Mouse (Mus musculus) mesoderm, embryonic 11.5 days (tissue): ENCODE data around the gene Lbx2.
A peak's percentile ranks its signal among the peaks of the same experiment; 100 is the strongest.

Source experiments
- DNase-seq: peaks from one replicate; pipeline ENCODE4 v3.0.0-alpha.2; 2012; ENCODE audit warnings: low read depth, low spot score

Lbx2 gene

DNA sequence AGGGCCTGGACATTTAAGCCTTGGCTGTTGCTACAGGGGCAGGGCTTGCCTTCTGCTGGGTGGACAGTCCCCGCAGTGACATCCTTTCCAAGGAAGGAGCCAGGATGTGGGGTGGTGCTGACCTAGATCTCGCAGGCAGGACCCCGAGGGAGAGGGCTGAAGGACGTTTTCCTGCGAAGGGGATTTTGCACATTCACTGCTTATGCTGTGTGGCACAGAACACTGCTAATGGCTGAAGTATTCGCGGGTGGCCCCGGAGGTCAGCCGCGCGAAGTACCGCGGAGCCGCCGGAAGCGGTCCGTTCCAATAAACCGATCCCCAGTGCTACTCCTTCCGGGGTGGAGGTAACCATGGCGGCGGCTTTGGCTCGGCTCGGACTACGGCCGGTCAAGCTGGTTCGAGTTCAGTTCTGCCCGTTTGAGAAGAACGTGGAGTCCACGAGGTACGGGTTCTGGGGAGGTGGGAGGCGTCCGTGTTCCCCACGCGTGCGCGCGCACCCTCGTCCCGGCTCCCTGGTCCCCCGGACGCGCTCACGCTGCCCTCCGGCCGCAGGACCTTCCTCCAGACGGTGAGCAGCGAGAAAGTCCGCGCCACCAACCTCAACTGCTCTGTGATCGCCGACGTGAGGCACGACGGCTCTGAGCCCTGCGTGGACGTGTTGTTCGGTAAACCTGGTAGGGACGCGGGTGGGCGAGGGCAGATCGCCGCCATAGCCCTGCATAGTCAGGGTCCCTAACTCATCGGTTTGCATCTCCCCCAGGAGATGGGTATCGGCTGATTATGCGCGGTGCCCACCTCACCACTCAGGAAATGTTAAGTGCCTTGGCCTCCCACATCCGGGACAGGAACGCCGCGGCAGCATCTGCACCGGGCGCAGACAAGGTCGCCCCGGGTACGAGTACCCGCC lies 22.8 kb downstream of the Lbx2 start, which contains the start of gene Mrpl53:
Gene Mrpl53, plus strand, starts transcription at position 279 of the 907 bp plus-strand sequence.
- DNase-seq, result peak; percentile 72

DNA sequence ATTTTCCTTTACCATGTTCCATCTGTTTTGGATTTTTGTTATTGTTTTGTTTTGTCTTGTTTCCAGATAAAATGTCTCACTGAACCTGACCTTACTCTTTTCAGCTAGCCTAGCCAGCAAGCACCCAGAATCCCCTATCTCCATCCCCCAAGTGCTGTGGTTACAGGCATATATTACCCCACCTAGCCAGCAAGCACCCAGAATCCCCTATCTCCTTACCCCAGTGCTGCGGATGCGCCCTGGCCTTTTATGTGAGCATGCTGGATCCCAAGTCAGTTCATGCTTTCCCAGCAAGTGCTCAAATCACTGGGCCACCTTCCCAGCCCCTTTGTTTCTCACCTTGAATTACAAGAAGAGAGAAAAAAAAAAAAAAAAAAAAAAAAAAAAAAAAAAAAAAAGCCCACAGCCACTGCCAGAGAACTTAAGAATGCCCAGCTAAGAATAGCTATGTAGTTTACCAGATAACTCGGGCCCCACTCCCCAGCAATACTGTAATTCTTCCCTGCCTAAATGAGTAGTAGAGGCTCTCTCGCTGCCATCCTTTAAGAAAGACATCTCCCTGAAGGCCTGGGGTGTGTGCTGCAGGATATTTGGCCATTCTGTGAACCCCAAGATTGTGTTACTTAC lies 25.5 kb downstream of the Lbx2 start:
- DNase-seq, result no peak

DNA sequence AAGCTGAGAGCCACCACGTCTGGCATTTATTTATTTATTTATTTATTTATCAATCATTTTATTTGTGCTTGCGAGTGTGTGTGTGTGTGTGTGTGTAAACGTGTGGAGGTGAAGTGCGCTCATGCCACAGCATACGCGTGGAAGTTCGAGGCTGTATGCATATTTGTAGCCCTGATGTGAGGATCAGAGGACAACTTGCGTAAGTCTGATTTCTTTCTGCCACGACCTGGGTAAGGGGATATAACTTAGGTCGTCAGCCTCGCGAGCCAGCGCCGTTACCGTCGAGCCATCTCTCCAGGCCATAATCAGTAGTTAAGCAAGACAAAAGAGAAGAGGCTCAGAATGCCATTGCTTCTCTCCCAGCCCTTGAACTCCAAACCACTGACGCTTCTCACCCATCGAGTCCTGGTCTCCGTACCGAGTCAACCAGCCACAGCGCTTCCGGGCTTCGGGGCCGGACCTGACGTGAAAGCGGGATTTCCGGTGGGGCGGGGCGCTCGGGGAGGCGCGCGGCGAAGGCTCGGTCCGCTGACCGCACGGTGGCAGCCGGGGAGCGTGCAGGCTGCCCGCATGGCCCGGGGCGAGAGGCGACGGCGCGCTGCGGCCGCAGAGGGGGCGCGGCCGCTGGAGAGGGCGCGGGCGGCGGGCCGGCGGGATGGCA lies 29.0 kb downstream of the Lbx2 start, which contains the start of gene Mogs:
Gene Mogs, plus strand, starts transcription at position 486 of the 661 bp plus-strand sequence.
- peak; percentile 91 for DNase-seq

DNA sequence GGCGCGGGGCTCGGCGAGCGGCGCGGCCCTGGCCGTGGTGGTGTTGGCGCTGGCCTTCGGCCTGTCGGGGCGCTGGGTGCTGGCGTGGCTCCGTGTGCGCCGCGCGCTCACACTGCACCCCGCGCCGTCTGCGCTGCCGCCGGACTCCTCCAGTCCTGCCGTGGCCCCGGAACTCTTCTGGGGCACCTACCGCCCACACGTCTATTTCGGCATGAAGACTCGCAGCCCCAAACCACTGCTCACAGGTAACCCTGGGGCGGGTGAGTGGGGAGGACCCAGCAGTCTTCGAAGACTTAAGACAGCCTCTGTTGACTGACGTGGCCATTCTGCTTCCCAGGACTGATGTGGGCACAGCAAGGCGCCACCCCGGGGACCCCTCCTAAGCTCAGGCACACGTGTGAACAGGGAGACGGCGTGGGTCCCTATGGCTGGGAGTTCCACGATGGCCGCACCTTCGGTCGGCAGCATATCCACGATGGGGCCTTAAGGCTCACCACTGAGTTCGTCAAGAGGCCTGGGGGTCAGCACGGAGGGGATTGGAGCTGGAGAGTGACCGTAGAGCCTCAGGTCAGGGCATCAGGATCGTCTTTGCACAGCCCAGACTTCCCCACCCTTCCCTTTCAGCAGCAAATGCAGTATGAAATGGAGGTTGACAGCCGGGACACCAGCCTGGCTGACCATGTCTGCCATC lies 29.7 kb downstream of the Lbx2 start:
- DNase-seq, result no peak

DNA sequence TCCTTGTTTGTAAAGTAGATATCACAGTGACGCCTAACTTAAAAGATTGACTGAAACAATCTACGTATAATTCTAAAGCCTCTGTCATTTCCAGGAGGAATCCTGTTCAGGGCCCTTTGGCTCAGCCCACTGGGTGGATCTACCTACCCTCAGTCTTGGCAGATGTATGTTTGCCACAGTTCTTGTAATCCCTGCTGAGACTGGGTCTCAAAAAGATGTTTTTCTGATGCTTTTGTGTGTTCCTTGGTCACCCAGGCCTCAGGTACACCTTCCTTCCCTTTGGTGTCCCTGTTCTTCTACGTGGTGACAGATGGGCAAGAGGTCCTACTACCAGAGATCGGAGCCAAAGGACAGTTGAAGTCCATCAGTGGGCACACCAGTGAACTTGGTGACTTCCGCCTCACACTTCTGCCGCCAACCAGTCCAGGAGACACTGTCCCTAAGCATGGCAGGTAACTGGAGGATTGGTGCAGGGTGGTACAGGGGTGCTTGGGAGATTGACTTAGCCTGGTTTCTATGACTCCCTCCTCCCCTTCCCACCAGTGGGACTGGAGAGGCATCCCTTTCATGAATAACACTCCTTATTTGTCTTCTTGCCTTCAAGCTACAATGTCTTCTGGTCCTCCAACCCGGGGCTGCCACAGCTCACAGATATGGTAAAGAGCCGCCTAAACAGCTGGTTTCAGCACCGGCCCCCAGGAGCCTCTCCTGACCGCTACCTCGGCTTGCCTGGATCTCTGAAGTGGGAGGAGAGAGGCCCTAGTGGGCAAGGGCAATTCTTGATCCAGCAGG lies 30.4 kb downstream of the Lbx2 start:
- DNase-seq, result no peak

DNA sequence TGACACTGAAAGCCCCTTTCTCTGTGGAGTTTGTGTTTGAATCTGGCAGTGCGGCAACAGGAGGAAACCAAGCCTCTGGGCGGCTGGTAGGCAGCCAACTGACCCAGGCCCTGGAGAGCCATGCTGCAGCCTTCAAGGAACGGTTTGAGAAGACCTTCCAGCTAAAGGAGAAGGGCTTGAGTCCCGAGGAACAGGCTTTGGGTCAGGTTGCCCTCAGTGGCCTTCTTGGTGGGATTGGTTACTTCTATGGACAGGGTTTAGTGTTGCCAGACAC lies 30.9 kb downstream of the Lbx2 start:
- DNase-seq, result no peak

DNA sequence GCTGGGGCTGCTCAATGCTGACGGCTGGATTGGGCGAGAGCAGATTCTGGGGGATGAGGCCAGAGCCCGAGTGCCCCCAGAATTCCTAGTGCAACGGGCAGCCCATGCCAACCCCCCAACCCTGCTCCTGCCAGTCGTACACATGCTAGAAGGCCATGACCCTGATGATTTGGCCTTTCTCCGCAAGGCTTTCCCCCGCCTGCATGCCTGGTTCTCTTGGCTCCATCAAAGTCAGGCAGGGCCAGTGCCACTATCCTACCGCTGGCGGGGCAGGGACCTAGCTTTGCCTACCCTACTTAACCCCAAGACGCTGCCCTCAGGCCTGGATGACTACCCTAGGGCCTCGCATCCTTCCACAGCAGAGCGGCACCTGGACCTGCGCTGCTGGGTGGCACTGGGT lies 31.4 kb downstream of the Lbx2 start:
- DNase-seq, result no peak

DNA sequence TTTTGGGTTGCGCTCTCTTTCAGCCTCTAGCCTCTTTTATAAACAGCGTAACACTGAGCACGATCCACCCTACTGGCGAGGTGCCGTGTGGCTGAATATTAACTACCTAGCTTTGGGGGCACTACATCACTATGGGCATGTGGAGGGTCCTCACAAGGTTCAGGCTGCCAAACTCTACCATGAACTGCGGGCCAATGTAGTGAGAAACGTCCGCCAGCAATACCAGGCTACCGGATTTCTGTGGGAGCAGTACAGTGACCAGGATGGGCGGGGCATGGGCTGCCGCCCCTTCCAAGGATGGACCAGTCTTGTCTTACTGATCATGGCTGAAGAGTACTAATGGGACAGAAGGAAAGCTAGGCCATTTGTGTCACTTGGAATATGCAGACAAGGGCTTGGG lies 32.2 kb downstream of the Lbx2 start:
- no peak for DNase-seq

DNA sequence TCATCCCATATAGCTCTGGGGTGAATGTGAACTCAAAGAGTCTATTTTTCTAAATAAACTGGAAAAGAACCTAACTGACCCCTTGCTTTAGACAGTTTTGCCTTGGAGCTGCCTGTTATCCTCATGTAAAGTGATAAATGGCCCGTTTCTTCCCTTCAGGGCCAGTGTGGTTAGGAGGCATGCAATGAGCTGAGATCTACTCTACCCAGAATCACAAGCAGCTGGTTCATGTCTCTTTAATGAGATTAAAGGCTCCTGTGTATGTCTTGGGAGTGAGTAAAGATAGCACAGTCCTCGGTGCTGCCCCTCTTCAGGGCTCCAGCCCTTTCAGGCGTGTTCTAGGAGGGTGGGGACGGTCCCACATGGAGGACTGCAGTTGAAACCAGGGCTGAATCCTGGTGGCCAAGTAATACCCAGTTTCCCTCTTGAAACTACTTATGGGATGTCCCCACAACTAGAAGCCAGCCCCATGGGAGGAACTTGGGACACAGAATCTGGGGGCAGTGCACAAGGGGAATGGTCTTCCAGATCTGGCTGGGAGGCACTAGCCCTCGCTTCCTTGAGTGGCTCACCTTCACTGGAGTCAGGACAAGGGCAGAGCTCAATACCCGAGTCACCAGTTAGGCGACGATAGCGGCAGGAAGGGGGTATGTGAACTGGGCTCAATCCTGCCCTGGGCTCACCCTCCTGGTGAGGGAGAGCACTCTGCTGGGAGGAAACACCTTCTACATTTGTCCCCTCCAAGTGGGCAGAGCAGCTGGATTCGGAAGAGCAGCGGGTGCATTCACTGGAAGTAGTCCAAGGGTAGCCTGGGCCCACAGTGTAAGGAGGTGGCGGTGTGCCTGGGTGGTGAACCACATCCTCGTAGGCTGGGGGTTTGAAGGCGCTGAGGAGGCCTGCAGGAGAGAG lies 32.9 kb downstream of the Lbx2 start:
- DNase-seq, result no peak

DNA sequence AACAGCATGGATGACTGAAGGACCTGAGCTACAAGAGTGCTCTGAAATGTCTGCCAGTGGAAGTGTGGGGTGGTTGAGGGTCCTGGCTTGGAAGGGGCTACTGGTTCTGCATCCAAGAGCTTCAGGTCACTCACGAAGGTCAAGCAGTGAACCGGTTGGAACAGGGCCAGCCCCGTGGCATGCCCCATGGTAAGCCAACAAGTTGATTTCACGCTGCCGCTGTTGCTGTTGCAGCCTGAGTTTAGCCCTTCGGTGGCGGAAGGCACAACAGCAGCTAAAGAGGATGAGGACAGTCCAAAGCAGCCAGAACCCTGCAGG lies 33.5 kb downstream of the Lbx2 start:
- no peak for DNase-seq

DNA sequence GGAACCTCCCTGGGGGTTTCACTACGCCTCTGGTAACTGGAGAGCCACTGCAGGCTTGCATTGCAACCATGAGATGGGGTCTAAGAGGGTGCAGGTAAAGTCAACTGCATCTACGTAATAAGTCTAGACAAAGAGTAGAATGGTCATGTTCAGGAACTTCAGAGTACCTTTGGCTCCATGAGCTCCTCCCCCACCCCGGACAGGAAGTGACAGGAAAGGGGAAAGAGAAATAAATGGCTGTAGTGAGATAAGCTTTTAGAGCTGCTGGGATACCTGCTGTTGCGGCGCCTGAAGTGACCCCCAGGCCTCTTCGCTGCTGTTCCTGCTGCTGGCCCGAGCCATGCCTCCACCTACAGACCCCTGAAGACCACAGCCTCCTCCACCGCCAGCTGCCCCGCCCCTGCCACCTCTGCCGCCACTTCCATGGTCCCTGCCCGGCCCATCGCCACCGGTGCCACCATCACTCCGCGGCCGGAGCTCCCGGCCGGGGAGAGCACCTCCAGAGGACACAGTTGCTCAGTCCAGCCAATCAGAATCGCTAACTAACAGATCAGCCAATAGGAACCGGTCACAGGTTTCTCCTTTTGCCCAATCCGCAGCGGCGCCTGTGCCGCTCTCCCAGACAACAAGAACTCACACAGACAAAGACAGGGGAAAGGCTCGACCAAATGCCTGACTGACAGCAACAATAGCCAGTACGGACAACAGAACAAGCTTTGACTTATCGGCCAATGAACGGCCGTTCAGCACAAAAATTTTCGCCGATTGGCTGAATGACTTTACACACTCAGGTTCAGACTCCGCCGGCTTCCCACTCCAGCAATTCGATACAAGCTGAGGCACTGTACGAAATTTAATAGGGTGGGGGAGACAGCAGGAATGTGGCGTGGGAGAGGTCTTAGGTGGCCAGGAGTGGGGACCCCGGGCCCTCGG lies 35.0 kb downstream of the Lbx2 start, which contains the start of gene Wbp1:
Gene Wbp1, minus strand, starts transcription at position 630 of the 933 bp plus-strand sequence.
- DNase-seq, result peak; percentile 99

DNA sequence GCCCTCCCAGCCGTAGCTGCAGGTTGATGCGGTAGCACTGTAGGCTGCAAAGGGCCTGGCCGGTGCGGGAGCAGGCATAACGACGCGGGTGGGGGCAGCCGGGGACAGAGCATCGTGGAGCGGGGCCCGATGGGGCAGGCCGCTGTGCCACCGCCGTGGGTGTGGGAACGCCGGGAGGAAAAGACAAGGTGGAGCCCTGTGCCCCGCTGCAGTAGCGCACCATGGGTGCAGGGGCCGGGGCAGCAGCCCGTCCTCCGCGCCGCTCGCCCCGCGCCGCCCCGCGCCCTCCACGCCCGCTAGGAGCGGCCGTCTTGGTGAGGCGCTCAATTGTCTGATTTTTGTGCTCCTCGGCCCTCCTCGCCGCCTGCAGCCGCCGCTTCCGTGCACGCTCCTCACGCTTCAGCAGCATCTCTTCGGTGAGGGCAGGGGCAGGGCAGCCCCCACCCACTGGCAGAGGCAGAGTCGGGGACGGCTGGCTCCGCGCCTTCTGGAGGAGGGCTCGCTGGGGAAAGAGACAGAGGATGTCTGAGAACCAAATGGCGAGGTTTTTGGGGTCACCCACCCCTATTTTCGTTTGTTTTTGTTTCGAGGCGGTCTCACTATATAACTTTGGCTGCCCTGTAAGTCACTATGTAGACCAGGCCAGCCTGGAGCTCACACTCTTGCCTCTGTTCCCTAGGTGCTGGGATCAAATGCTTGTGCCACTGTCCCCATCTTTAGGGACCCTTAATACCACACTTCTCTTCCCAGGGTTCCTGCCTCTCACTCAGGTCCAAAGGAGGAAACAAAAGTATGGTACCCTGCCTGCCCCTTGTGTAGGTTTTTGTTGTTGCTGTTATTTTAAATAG lies 35.9 kb downstream of the Lbx2 start:
- no peak for DNase-seq

DNA sequence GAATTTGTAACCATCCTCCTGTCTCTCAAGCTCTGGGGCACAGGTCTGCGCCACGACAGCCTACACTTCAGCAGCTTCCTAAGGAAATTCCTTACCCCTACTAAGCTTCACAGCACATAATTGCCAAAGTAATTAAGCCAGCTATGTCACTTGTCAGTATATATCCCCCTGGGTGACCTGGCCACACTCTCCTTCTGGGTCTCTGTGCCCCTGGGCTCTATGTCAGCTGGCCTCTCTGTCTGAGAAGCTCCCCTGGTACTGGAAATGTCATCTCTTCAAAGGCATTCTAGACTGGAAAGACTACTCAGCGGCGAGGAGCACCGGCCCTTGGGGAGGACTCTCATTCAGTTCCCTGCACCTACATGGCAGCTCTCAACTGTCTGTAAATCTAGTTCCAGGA lies 36.8 kb downstream of the Lbx2 start:
- DNase-seq, result no peak

DNA sequence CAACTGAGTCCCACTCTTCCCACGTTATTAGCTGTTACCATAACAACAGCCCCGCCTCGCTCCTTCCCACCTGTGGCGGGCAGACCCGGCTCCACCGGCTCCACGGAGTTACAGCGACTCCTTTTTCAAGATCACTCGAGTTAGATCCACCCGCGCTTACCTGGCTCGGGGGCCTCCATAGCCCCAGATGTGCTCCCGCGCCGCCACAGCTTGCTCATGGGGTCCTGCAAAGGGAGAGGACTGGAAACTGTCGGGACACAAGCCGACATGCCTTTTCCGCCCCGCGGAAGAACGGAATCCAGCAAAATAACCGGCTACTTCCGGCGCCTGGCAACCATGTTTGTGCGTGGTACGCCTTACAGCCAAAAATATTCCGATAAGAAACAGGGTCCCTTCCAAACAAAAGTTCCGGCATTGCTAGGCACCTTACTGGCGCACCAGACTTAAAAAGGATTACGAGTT lies 38.7 kb downstream of the Lbx2 start:
- peak; percentile 91 for DNase-seq

DNA sequence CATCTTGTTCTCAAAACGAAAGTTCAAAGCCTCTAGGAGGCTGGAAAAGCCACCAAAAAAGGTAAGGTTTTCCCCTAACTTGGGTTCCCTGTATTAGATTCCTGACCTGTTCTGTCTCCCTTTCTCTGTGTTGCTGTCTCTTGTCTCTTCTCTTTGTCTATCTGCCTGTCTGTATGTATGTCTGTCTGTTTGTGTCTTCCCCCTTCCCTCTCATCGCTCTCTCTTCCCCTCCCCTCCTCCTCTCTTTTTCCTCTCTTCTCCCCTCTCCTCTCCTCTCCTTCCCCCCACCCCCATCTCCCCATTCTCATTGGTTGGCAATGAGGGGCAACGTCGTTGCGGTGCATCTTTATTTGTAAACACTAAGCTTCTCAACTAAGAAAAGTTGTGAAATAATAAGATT lies 39.2 kb downstream of the Lbx2 start, which contains the start of gene Ino80b:
Gene Ino80b, minus strand, starts transcription at position 101 of the 400 bp plus-strand sequence.
- DNase-seq, result no peak

DNA sequence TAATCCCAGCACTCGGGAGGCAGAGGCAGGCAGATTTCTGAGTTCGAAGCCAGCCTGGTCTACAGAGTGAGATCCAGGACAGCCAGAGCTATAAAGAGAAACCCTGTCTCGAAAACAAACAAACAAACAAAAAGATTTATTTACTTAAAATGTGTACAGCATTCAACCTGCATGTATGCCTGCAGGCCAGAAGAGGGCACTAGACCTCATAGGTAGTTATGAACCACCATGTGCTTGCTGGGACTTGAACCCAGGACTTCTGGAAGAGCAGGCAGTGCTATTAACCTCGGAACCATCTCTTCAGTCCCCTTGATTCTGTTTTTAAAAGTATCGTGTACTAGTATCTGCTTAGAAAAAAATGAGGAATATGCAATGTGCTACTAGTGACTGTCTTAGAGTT lies 41.3 kb downstream of the Lbx2 start:
- DNase-seq, result no peak

DNA sequence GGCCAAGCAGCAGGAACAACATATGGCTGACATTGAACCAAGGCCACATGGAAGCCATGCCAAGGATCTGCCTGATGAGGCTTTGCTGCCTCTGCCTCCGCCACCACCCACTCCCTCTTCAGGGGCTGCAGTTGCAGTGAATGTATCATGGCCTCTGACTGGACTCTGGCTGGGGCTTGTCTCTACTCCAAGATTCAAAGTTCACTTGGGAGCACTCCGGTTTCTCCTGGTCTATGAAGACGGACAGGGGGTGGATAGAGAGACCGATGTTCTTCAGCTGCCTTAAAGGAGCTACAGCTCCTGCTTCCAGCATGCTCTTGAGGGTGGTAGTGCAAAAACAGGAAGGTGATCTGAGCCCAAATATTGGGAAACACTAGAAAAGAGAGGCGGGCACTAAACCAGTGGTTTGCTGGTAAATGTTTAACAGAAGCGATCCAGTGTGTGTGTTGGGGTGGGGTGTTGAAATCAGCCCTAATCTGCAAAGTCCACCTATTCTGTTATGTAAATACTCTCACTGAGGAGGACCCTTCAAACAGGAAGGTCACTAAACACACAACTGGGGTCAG lies 45.4 kb downstream of the Lbx2 start:
- DNase-seq, result no peak
